Mouse (Mus musculus) left cerebral cortex, adult 2 months (tissue): Measurements from ENCODE around the gene Plpp3. TPM values are rescaled to one million over a fixed set of nuclear protein-coding genes. Genes with fewer than 3 reads are reported as not detected.

ENCODE experiments used
- DNase-seq, 2 experiments: peaks; one replicate each; pipeline ENCODE4 v3.0.0; 2021 to 2022; ENCODE audit warnings: low spot score in 2 of 2, mixed read lengths in 1 of 2; ENCODE audit errors: extremely low spot score in 1 of 2
- H3K27ac ChIP-seq: fragments of 200-600 bp; 2 replicates; pipeline ENCODE4 v1.8.1; 2022
- H3K4me3 ChIP-seq: fragments of 200-600 bp; 2 replicates; pipeline ENCODE4 v1.8.1; 2022
- CTCF ChIP-seq: fragments of 200-600 bp; IDR thresholded peaks from 2 replicates; pipeline ENCODE4 v1.8.1; 2022; ENCODE audit warnings: antibody characterized with exemption, mild to moderate bottlenecking, moderate library complexity
- intact Hi-C: fragments of 180-260 bp; cut with DNase I; formaldehyde crosslinking; loops from one replicate; pipeline ENCODE4 v1.15.1; 2025
- long read RNA-seq, 2 experiments: library from polyadenylated mRNA; stranded (forward); transcript quantifications; one replicate each; pipeline ENCODE4 v2.0.0; 2021; ENCODE audit warnings: borderline mapping rate in 2 of 2
- total RNA-seq, 2 experiments: library from RNA; stranded (reverse); gene quantifications; 2 replicates each; pipeline ENCODE4 v1.2.3; 2021

Plpp3 gene
- total RNA-seq: 100 to 1,000 TPM; 153 to 180 TPM
- long read RNA-seq, experiment 1, transcript Plpp3-201 (6 exons, 3,159 nt): major isoform, 145 of 163 reads
- long read RNA-seq, experiment 1, partial matches to known transcripts: 3 of 163 reads
- long read RNA-seq, experiment 1, other reads (novel, unspliced or antisense): 15 of 163 reads
- long read RNA-seq, experiment 2, transcript Plpp3-201 (6 exons, 3,159 nt): major isoform, 163 of 187 reads
- long read RNA-seq, experiment 2, partial matches to known transcripts: 6 of 187 reads
- long read RNA-seq, experiment 2, other reads (novel, unspliced or antisense): 18 of 187 reads

DNA sequence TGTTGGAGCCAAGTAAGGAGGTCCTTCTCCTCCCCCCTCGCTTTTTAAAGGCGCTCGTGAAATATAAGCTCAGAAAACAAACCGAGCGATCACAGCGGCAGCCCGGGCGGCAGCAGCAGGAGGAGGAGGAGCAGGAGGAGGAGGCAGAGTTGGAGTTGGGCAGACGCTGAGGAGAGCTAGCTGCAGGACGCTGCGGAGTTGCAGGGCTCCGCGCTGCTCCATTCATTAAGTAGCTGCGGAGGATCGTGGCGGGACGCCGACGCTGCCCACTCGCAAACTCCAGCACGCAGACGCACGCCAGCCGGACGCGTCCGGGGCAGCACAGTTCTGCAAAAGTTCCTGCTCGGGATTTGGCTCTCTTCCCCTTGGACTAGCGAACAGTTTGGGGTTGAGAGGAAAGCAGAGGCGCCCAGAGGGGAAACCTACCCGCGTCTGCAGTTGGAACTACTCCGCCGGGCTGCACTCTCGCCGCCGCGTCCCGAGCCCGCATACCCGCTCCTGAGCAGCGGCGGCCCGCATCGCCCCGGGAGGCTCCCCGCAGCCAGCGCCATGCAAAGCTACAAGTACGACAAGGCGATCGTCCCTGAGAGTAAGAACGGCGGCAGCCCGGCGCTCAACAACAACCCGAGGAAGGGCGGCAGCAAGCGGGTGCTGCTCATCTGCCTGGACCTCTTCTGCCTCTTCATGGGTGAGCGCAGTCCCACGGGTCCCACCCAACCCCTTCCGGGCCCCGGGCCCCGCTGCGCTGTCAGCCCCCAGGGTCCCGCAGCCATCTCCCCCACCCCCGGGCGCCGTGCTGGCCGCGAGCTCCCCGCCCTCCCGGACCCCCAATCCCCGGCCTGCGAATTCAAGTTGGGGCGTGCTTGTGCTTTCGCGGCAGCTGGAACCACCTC, at the start of gene Plpp3:
TSS of gene Plpp3 (plus strand) at position 72 of the 893 bp plus-strand sequence.
- peak within 1 kb of the TSS; percentile 88 for H3K27ac ChIP-seq
- no peak for TF ChIP-seq CTCF
- intact Hi-C loops: no loop called here

DNA sequence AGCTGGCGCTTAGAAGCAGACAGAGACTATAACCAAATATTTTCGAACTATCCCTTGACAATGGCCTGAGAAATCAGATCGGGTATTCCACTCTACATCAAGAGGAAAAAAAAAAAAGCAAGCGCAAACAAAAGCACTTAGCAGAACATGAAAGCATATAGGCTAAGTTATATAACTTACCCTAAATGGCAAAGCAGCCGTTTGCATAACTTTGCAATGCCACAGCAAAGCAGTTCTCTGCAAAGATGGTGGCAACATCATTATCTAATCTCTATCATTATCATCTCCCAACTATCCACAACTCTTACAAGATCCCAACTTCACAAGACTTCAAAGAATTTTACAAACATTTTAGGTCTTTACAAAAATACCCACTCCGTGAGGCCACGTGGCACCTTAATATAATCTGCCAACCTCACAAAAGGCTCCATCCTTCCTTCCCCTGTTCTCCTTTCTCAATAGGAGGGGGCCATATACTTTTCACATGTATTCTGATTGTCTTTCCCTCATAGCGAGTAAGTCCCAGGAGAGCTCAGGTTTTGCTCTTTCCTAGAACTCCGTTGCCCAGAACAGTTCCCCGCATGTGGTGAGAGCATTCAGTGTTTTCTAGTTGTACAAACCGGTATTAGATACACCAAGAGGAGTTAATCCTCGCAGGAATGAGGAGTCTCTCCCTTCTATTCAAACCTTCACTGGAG, 49.1 kb upstream of the Plpp3 start:
- Histone ChIP-seq H3K4me3 (peak overlapping the region; percentile 95), H3K27ac (peak overlapping the region; percentile 99)
- DNase-seq: no peak
- no peak for TF ChIP-seq CTCF
- intact Hi-C loops: loop anchor here (5.0 kb wide), 1 partner anchor 71 kb away; no protein-coding TSS in a partner anchor

More for the DNA sequence above, at the start of gene Plpp3:
- peak; percentile 72 to 77 for DNase-seq
- H3K4me3 ChIP-seq: peak within 1 kb of the TSS; percentile 81

DNA sequence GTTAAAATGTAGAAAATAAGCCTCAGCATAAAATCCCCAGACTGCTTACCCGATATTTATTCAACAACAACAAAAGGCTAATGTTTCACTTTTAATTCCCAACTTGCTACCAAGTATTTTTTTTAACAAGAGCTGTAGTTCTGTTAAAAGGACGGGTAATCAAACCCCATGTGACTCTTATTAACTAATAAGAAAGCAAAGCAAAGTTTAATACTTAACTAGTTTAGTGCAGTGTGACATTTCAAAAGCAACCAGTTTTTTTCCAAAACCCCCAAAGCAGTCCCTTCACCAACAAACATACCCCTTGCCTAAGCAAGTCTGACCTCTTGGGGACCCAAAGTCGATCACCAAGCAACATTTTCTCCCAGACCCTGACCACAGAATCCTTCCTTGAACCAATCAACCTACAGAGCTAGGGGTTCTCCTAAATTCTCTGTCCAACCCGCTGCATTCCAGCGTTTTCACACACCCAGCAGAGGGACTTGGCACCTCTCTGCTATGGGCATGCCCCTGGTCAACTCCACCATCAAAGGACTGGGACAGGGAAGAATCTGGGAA, 48.4 kb upstream of the Plpp3 start:
- intact Hi-C loops: loop anchor here (5.0 kb wide), 1 partner anchor 71 kb away; no protein-coding TSS in a partner anchor
- Histone ChIP-seq H3K4me3 (peak overlapping the region; percentile 95), H3K27ac (peak overlapping the region; percentile 99)
- no peak for DNase-seq
- no peak for TF ChIP-seq CTCF

DNA sequence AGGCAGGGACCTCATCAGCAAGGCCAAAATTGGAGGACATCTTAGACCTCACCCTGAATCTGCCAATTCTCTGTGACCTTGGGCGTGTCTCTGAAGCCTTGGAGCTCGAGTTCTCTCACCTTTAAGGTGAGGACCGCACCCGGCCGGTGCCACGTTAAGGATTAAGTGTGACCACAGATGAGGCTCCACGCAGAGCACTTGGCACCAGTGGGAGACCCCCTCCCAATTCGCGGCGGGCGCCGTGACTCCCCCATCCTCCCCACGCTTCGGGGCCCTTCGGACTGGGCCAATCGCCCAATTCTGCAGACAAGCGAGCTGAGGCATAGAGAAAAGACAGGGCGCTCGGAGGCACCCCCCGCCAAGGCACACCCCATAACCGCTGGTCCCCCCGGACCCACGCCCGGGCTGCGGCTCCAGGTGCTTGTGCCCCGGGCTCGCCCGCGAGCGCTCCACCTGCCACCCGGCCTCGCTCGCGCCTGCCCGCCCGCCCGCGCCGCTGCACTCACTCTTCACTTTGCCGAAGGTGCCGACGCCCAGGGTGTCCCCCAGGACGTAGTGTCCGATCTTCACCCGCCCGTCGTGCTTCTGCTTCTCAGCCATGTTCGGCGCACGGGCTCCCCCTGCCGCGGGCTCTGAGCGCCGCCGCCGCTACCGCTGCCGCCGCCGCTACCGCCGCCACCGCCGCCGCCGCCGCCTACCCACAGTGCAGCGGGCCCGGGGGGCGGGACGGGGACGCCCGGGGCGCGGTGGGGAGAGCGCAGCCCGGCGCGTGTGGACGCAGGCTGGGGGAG, 47.8 kb upstream of the Plpp3 start, which contains the start of gene Prkaa2:
TSS of gene Prkaa2 (minus strand) at position 692 of the 791 bp plus-strand sequence.
- intact Hi-C loops: loop anchor here (5.0 kb wide), 1 partner anchor 72 kb away; no protein-coding TSS in a partner anchor
- TF ChIP-seq CTCF: peak; percentile 23
- H3K27ac ChIP-seq: peak within 1 kb of the TSS; percentile 99

DNA sequence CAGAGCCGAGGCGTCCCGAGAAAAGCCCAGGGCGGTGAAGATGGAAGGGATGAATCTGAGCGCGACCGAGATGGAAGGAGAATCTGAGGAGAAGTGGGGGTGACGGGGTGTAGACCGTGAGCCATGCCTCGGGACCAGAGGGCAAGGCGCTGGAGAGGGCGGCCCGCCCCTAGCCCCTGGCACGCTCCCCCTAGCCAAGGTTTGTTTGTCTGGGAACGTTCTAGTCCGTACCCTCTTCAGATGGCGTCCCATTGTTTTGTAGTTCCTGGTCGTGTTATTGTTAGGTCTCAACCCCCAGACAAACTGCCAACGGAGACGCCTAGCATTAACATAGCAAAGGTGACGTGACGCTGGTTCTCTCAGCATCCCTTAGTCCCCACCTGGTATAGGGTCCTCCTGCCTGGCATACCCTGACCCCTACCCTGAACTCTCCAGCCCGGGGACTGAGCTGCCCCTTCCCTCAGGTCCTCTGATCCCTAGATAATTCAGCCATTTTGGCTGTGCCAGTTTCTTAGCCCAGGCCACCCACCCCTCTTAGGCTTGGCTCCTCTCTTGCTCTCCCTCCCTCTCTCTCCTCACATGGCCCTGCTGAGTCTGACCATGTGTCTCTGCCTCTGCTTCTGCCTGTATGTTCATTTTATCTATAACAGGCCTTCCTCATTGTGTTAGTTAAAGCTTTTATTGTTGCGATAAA, 47.0 kb upstream of the Plpp3 start:
- DNase-seq: peak; percentile 35 to 60
- Histone ChIP-seq H3K4me3 (peak overlapping the region; percentile 95), H3K27ac (peak overlapping the region; percentile 99)
- TF ChIP-seq CTCF: no peak
- intact Hi-C loops: loop anchor here (5.0 kb wide), 1 partner anchor 73 kb away; no protein-coding TSS in a partner anchor

More for the DNA sequence above, 47.8 kb upstream of the Plpp3 start, which contains the start of gene Prkaa2:
- H3K4me3 ChIP-seq: peak within 1 kb of the TSS; percentile 95
- DNase-seq: peak; percentile 80 to 87

DNA sequence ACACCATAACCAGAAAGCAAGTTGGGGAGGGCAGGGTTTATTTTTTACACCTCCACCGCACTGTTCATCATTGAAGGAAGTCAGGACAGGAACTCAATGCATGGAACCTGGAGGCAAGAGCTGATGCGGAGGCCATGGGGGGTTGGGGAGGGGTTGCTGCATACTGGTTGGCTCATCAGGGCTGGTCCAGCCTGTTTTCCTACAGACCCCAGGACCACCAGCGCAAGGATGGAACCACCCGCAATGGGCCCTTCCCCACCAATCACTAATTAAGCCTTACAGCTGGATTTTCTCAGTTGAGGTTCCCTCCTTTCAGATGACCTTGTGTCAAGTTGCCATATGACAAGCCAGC, 46.5 kb upstream of the Plpp3 start:
- Histone ChIP-seq H3K4me3 (peak overlapping the region; percentile 95), H3K27ac (peak overlapping the region; percentile 99)
- no peak for TF ChIP-seq CTCF
- no peak for DNase-seq
- intact Hi-C loops: no loop called here

DNA sequence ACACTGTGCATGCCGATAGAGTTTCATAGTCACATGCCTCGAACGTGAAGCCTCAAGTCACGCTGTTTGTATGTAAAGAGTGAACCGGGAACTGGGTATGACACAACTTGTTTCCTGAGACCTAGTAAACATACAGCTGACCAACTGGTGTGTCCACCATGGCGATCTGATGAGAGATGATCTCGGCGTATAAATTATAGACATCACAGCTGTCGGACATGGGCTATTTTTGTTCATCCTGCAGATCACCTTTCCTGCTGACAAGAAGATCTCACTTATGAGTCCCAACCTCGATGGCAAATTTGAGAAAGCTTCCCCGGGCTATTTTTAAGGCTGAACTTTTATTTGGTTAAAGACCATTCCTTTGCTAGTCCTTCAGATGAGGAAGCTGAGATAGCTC, 45.4 kb upstream of the Plpp3 start:
- Histone ChIP-seq H3K4me3 (no peak overlapping the region), H3K27ac (no peak overlapping the region)
- intact Hi-C loops: no loop called here
- no peak for DNase-seq
- TF ChIP-seq CTCF: no peak

DNA sequence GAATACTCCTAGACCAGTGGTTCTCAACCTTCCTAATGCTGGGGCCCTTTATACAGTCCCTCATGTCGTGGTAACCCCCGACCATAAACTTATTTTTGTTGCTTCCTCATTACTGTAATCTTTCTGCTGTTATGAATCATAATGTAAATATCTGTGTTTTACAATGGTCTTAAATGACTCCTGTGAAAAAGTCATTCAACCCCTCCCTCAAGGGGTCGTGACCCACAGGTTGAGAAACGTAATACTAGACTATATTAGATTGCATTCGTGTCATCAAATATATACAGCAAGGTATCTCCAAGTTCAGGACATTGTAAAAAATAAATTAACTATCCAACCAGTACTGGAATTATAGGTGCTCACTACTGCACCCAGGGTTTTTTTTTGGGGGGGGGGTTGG, 44.1 kb upstream of the Plpp3 start:
- intact Hi-C loops: no loop called here
- no peak for TF ChIP-seq CTCF
- Histone ChIP-seq H3K27ac (no peak overlapping the region), H3K4me3 (no peak overlapping the region)
- no peak for DNase-seq

DNA sequence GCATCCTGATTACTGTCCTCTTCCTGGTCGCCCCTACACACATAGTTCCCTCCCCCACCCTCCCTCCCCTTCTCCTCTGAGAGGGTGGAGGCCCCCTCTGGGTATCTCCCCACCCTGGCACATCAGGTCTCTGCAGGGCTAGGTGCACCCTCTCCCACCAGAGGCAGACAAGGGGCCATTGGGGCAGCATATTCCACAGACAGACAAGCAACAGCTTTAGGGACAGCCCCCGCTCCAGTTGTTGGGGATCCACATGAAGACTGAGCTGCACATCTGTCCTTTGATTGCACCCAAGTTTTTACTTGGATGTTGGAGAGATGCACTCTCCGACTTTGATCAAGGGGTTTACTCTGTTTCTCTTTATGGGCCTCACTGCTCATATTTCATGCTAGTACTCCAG, 43.7 kb upstream of the Plpp3 start:
- Histone ChIP-seq H3K4me3 (no peak overlapping the region), H3K27ac (no peak overlapping the region)
- no peak for TF ChIP-seq CTCF
- no peak for DNase-seq
- intact Hi-C loops: no loop called here

DNA sequence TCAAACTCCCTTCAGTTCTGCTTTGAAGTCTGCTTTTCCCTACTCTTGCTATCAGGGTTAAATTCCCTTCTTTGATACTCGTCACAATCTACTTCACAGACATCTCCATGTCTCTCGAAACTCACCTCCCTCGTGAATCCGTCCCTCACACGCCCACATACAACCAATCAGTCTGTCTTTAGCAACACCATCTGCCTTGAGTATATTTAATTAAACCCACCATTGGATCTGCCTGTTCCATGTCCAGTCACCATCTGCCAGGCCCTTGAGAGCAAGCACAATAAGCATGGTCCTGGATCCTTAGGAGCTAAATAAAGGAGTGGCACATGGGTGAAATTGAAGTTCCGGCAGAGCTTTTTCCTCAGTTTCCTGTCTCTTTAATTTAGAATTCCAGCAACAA, 36.1 kb upstream of the Plpp3 start:
- no peak for TF ChIP-seq CTCF

More for the DNA sequence above, 36.1 kb upstream of the Plpp3 start:
- Histone ChIP-seq H3K27ac (no peak overlapping the region), H3K4me3 (no peak overlapping the region)
- intact Hi-C loops: loop anchor here (5.0 kb wide), 2 partner anchors 89 to 209 kb away; partner anchors contain the start of gene Fyb2
- no peak for DNase-seq
